Mouse (Mus musculus) kidney, adult 18-20 months (tissue): ENCODE results near the gene Mycbp2.

Experiments
- DNase-seq: peaks from one replicate; pipeline ENCODE4 v3.0.0; 2021

Gene Mycbp2

DNA sequence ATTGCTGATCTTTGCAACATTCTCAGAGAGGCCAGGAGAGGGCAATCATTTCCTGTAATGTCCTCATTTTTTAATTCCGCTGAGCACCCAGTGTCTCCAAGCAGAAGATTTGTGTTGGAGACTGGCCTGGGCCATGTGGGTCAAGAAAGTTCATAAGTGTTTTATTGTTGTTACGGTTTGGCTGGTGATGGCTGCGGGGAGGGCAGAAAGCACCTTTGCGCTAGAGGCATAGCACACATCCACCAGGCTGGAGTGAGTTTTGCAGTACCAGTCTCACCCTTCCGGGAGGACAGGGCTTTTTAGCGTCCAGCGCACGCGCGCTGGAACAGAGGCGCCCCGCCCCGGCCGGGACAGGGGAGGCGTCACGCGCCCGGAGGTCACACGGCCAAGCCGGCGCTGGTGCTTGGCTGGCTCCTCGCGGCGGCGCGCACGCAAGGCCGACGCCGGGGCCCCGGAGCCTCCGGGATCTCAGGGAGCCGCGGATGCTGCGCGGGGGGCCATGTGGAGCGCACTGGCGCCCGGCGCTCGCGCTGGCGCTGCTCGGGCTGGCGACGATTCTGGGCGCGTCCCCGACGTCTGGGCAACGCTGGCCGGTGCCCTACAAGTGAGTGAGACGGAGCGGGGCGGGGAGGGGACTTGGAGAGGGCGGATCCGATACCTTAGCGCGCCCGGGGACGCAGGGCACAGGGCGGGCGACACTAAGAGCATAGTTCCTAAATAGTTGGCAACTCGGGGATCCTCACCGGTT, 276.6 kb downstream of the Mycbp2 start, which contains the start of gene Cln5:
Gene Cln5, plus strand, starts transcription at position 353 of the 748 bp plus-strand sequence.
- peak; percentile 96 for DNase-seq

DNA sequence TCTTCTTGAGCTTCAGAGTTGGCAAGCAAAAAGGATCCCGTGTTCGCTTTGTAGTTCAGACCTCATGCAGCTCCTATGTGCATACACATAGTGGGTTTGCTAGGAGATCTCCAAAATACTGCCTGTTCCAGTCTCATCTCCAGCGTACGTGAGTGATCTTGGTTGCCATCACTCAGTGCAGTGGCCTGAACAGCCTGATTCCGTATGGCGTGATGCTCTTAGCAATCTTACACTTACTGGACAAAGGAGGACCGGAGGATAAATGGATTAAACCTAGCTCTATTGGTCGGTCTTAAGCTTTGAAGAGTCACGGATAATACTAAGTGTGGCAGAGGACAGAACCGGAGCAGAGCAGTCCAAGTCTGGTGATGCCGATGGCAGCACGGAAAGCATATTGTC, 277.1 kb downstream of the Mycbp2 start:
- DNase-seq, result no peak

DNA sequence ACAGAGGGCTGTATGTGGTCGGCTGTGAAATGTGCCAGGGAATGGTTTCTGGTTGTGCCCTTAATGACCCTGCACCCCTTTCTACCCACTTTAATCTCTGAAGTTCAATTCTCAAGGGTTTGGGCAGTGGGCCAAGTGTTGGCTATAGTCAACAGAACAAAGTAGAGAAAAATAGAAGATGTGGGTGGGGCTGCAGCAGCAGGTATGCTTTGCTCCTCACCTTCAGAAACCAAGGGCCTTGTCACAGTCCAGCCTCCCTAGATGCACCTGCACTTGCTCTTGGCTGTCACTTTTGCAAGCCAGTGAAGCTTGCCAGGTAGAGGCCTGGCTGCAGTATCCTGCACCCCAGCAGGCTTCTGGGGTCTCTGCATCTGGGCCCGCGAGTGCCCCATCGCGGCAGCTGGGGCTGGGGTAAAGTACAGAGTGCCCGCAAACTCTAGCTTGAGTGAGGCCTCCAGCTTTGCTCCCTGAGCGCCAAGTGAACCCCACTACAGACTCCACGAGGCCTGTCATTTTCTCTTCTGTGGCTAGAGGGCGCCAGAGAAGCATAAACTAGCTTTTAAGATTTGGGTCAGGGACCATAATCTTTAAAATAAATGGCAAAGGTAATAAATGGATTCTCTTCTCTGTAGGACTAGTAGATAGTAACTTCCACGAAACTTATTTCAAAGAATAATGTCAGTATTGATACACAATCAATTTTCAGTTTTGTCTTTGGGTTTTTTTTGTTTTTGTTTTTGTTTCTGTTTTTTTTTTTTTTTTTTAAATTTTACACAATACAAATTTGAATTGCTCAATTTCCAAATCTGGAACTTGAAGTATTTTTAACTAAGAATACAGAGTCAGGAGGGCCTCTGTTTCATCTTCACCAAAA, 281.1 kb downstream of the Mycbp2 start:
- peak; percentile 89 for DNase-seq
